Mouse (Mus musculus) neural tube, embryonic 12.5 days (tissue): ENCODE data around the gene Dnajb13. TPM values are rescaled to one million over a fixed set of nuclear protein-coding genes. Genes with fewer than 3 reads are reported as not detected.
"Not testable (repeated sequence)": the region's sequence is repeated elsewhere in the genome, so short reads cannot be mapped to it uniquely, and the experiment has no call there.

Experiments used
- ATAC-seq: fragments of 200-750 bp; cut with Nextera tagmentation; 2 replicates; pipeline ENCODE4 v1.8.0; 2017; ENCODE audit warnings: low read depth, mild to moderate bottlenecking, moderate TSS enrichment, moderate library complexity; ENCODE audit not compliant: low FRiP score
- H3K27ac ChIP-seq: fragments of 300-500 bp; sonication (generic); 2 replicates; pipeline ENCODE4 v1.5.1; 2016
- H3K27me3 ChIP-seq: fragments of 300-500 bp; sonication (generic); replicated peaks from 2 replicates; pipeline ENCODE4 v1.6.1; 2016; ENCODE audit warnings: mild to moderate bottlenecking
- H3K36me3 ChIP-seq: fragments of 300-500 bp; sonication (generic); 2 replicates; pipeline ENCODE4 v1.6.1; 2016; ENCODE audit warnings: mild to moderate bottlenecking
- H3K4me1 ChIP-seq: fragments of 300-500 bp; sonication (generic); 2 replicates; pipeline ENCODE4 v1.6.1; 2016
- H3K4me2 ChIP-seq: fragments of 300-500 bp; sonication (generic); replicated peaks from 2 replicates; pipeline ENCODE4 v1.6.1; 2016; ENCODE audit warnings: mild to moderate bottlenecking
- H3K4me3 ChIP-seq: fragments of 300-500 bp; sonication (generic); 2 replicates; pipeline ENCODE4 v1.5.1; 2016
- H3K9ac ChIP-seq: fragments of 300-500 bp; sonication (generic); 2 replicates; pipeline ENCODE4 v1.6.1; 2016; ENCODE audit warnings: mild to moderate bottlenecking
- H3K9me3 ChIP-seq: fragments of 300-500 bp; sonication (generic); 2 replicates; pipeline ENCODE4 v1.6.1; 2016; ENCODE audit warnings: mild to moderate bottlenecking
- WGBS: fragments of 180-500 bp; shearing (Covaris S2); methylation state at CpG from one replicate; pipeline ENCODE4 v1.1.7; 2016; 5-methylcytosine and 5-hydroxymethylcytosine counted together
- polyA plus RNA-seq: library from polyadenylated mRNA; unstranded; fragments of >200 nt; fragmentation: Nextera tagmentation; extraction: Ambion mirVana; gene quantifications from 2 replicates; pipeline ENCODE4 v1.2.1, GENCODE M21; 2016

Dnajb13 gene
- polyA plus RNA-seq, 1 experiment from 2014 or later, result 0.56 TPM

- WGBS, result 31% methylated on average over 11 of the region's 11 CpGs
- H3K36me3 ChIP-seq, result peaks cover 11% of the 10 kb centered on the region; the same call in 1 of the 2 replicates
- H3K4me2 ChIP-seq, result peak overlapping the region; percentile 86
- peak; percentile 59 for ATAC-seq
- peaks cover 36% of the 10 kb centered on the region for H3K4me1 ChIP-seq
- 0 out of 2 replicates have a peak overlapping the region, but pooled peaks have one; percentile 17 for H3K9ac ChIP-seq
- H3K27me3 ChIP-seq, result peaks cover 10% of the 10 kb centered on the region; the same call in 1 of the 2 replicates
- no peak overlapping the region for H3K27ac ChIP-seq
- H3K4me3 ChIP-seq, result no peak overlapping the region
- H3K9me3 ChIP-seq, result no peaks in the 10 kb centered on the region
These were observed 19.0 kb downstream of the Dnajb13 start for GRCm38 (mm10) chr7:100495581-100496251.

DNA sequence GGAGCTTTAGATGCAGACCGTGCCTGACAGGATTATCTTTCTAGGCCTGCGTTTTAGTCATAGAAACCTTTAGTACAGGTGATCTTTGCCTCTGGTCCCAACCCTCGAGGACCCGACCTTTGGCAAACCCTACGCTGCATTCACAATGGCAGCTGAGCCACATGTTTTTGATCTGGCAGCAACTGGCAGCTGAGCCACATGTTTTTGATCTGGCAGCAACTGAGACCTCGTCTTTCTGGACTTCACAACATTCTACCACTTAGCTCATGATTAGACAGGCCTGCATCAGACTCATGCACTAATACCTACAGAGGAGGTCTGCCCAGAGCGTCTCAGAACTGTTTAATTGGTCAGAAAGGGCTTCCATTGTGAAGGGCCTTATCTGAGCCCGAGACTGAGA lies 19.7 kb downstream of the Dnajb13 start:
- Histone ChIP-seq H3K4me2 (peak overlapping the region; percentile 86), H3K27me3 (peaks cover 10% of the 10 kb centered on the region; the same call in 1 of the 2 replicates), H3K9ac (0 out of 2 replicates have a peak overlapping the region, but pooled peaks have one; percentile 17), H3K4me3 (no peak overlapping the region), H3K36me3 (peaks cover 11% of the 10 kb centered on the region; the same call in 1 of the 2 replicates), H3K4me1 (peaks cover 36% of the 10 kb centered on the region), H3K9me3 (no peaks in the 10 kb centered on the region), H3K27ac (no peak overlapping the region)
- 63% methylated on average over 8 of the region's 8 CpGs for WGBS
- no peak for ATAC-seq

GRCm38 (mm10) chr7:100494415-100494831 lies 20.3 kb downstream of the Dnajb13 start:
- Histone ChIP-seq H3K4me1 (peaks cover 36% of the 10 kb centered on the region), H3K36me3 (peaks cover 8% of the 10 kb centered on the region; the same call in 1 of the 2 replicates), H3K27me3 (peaks cover 10% of the 10 kb centered on the region; the same call in 1 of the 2 replicates), H3K27ac (no peak overlapping the region), H3K4me3 (no peak overlapping the region), H3K9ac (no peak overlapping the region), H3K4me2 (peak overlapping the region; percentile 86), H3K9me3 (no peaks in the 10 kb centered on the region)
- ATAC-seq, result 0 out of 2 replicates have a peak, but pooled peaks have one; percentile 2
- WGBS, result 89% methylated on average over 7 of the region's 7 CpGs

DNA sequence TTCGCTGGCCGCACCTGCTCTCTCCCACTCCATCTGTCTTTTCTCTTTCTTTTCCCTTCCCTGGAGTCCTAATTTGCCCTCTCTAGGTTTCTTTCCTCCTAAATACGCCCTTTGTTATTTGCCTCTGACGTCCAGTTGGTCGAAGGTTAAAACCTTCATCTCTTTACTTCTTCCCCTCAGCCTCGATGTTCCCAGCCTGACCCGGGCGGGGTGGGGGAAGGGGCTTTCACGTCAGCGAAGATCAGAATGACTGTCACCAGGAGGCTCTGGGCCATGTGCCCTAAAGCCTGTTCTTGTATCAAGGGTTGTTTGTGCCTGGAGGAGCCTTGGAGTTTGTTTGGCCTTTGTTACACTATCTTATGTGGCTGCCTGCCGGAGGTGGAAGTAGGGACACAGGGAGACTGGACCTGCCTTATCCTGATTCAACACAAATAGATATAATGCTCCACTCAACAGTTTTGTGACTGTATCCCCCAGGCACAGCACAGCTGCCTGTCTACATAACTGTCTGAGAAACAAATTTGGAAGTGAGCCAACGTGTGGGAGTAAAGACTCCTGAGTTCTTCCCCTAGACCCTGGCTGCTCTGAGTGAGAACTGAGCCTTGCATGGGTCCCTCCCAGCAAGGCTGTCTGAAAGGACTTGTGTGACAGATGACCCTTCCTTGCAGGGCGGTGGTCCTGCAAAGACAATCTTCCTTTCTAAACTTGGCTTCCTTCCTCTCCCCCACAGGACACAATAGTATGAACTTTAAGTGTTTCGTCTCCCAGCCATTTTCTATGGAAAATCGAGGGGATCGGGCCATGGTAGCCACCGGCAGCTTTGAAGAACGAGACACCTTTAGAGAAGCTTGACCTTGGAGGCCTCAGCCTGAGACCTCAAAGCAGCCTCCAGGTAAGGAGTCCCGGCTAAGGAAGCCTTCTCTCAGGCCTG lies 21.0 kb downstream of the Dnajb13 start:
- peaks cover 10% of the 10 kb centered on the region; the same call in 1 of the 2 replicates for H3K27me3 ChIP-seq
- no peak overlapping the region for H3K27ac ChIP-seq
- H3K9ac ChIP-seq, result peak overlapping the region; percentile 49; the same call in 1 of the 2 replicates
- ATAC-seq, result no peak; the same call in 1 of the 2 replicates
- 34% methylated on average over 19 of the region's 19 CpGs for WGBS
- H3K4me2 ChIP-seq, result peak overlapping the region; percentile 86
- no peaks in the 10 kb centered on the region for H3K9me3 ChIP-seq
- peak overlapping the region; percentile 44 for H3K4me3 ChIP-seq
- peaks cover 36% of the 10 kb centered on the region for H3K4me1 ChIP-seq
- peaks cover 6% of the 10 kb centered on the region; the same call in 1 of the 2 replicates for H3K36me3 ChIP-seq

GRCm38 (mm10) chr7:100493117-100493483 lies 21.7 kb downstream of the Dnajb13 start, which contains the start of gene Ucp2:
TSS of gene Ucp2 (plus strand) at chr7:100493337.
- Histone ChIP-seq H3K27ac (no peak within 1 kb of the TSS), H3K4me1 (peaks cover 36% of the 10 kb centered on the region), H3K27me3 (peaks cover 10% of the 10 kb centered on the region; the same call in 1 of the 2 replicates), H3K9me3 (no peaks in the 10 kb centered on the region), H3K9ac (peak within 1 kb of the TSS; percentile 49), H3K4me3 (peak within 1 kb of the TSS; percentile 44), H3K36me3 (peaks cover under 1% of the 10 kb centered on the region; the same call in 1 of the 2 replicates), H3K4me2 (peak within 1 kb of the TSS; percentile 86)
- ATAC-seq, result peak; percentile 51
- 1% methylated on average over 27 of the region's 27 CpGs for WGBS

GRCm38 (mm10) chr7:100492391-100493116 lies 22.2 kb downstream of the Dnajb13 start:
- Histone ChIP-seq H3K4me2 (peak overlapping the region; percentile 86), H3K27me3 (peaks cover 10% of the 10 kb centered on the region; the same call in 1 of the 2 replicates), H3K4me1 (peaks cover 36% of the 10 kb centered on the region), H3K9ac (peak overlapping the region; percentile 49), H3K9me3 (no peaks in the 10 kb centered on the region), H3K27ac (no peak overlapping the region), H3K4me3 (peak overlapping the region; percentile 44), H3K36me3 (no peaks in the 10 kb centered on the region)
- peak; percentile 27 for ATAC-seq
- WGBS, result 3% methylated on average over 36 of the region's 36 CpGs

GRCm38 (mm10) chr7:100488474-100489048 lies 26.2 kb downstream of the Dnajb13 start:
- no peak overlapping the region for H3K27ac ChIP-seq
- no peaks in the 10 kb centered on the region for H3K36me3 ChIP-seq
- H3K4me3 ChIP-seq, result no peak overlapping the region
- H3K9me3 ChIP-seq, result no peaks in the 10 kb centered on the region
- H3K4me2 ChIP-seq, result no peak overlapping the region
- H3K9ac ChIP-seq, result no peak overlapping the region
- WGBS, result 48% methylated on average over 10 of the region's 10 CpGs
- peaks cover 10% of the 10 kb centered on the region; the same call in 1 of the 2 replicates for H3K27me3 ChIP-seq
- H3K4me1 ChIP-seq, result peaks cover 13% of the 10 kb centered on the region
- ATAC-seq, result peak; percentile 38; the same call in 1 of the 2 replicates

GRCm38 (mm10) chr7:100487301-100487700 lies 27.5 kb downstream of the Dnajb13 start:
- ATAC-seq, result no peak
- WGBS, result 72% methylated on average over 2 of the region's 2 CpGs
- H3K9me3 ChIP-seq, result no peaks in the 10 kb centered on the region
- H3K9ac ChIP-seq, result no peak overlapping the region
- H3K27ac ChIP-seq, result no peak overlapping the region
- no peak overlapping the region for H3K4me2 ChIP-seq
- 0 out of 2 replicates have a peak, but pooled peaks cover under 1% of the 10 kb centered on the region for H3K4me1 ChIP-seq
- H3K4me3 ChIP-seq, result no peak overlapping the region
- 0 out of 2 replicates have a peak, but pooled peaks cover under 1% of the 10 kb centered on the region for H3K27me3 ChIP-seq
- no peaks in the 10 kb centered on the region for H3K36me3 ChIP-seq

DNA sequence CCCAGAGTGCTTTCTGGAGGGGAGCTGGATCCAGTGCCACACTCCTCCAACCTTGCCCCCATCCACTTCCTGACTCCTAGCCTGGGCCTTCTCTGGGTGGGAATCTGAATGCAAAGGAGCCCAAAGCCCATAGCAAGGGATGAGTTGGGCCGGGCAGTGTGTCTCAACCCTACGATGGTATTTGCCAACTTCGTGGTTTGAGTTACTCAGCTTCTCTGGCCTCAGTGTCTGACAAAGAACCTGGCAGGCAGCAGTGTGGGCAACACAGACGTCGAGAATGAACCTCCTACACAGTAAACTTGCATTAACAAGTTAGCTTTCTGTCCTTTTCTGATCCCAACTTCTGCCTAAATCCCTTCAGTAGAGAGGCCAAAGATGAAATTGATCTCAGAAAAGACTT lies 30.3 kb downstream of the Dnajb13 start:
- Histone ChIP-seq H3K4me2 (no peak overlapping the region), H3K4me1 (no peaks in the 10 kb centered on the region), H3K9me3 (no peaks in the 10 kb centered on the region), H3K27ac (no peak overlapping the region), H3K27me3 (no peaks in the 10 kb centered on the region), H3K36me3 (no peaks in the 10 kb centered on the region), H3K4me3 (no peak overlapping the region), H3K9ac (no peak overlapping the region)
- ATAC-seq, result no peak
- WGBS, result 89% methylated on average over 5 of the region's 5 CpGs

DNA sequence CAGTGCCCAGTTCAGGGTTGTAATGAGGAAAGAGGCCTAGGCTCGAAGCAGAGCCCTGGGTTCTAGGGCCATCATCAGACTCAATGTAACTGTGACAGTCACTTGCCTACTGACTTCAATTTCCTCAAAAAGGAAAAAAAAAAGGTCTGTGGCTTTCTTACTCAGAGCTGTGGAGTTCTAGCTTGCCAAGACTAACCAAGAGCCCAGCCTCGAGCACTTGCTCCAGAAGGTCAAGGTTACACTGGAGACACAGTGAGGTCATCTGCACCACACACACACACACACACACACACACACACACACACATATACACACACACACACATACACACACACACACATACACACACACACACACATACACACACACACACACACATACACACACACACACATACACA lies 32.7 kb downstream of the Dnajb13 start:
- WGBS, result 92% methylated on average over 2 of the region's 2 CpGs

DNA sequence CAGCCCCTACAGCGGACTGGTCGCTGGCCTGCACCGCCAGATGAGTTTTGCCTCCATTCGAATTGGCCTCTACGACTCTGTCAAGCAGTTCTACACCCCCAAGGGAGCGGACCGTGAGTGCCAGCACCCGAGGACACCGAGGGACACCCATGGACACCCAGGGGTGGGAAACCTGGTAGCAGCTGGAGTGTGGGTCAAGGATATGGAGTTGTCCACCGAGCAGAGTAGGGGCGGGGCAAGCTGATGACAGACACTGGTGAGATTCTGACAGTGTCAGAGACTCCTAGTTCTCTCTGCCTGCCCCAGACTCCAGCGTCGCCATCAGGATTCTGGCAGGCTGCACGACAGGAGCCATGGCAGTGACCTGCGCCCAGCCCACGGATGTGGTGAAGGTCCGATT lies 34.6 kb downstream of the Dnajb13 start:
- ATAC-seq, result no peak
- H3K36me3 ChIP-seq, result no peaks in the 10 kb centered on the region

More for the DNA sequence above, 32.7 kb downstream of the Dnajb13 start:
- not testable (repeated sequence) for H3K9ac ChIP-seq, H3K4me2 ChIP-seq, H3K36me3 ChIP-seq, ATAC-seq, H3K27me3 ChIP-seq, H3K4me3 ChIP-seq, H3K9me3 ChIP-seq, H3K27ac ChIP-seq, H3K4me1 ChIP-seq

More for the DNA sequence above, 34.6 kb downstream of the Dnajb13 start:
- no peak overlapping the region for H3K4me3 ChIP-seq
- H3K9ac ChIP-seq, result no peak overlapping the region
- WGBS, result 86% methylated on average over 17 of the region's 17 CpGs
- H3K4me2 ChIP-seq, result no peak overlapping the region
- H3K4me1 ChIP-seq, result no peaks in the 10 kb centered on the region
- no peaks in the 10 kb centered on the region for H3K27me3 ChIP-seq
- H3K9me3 ChIP-seq, result no peaks in the 10 kb centered on the region
- H3K27ac ChIP-seq, result no peak overlapping the region
